Comparison of ENCODE assay signal across 8 mouse cellular contexts in genomic region chr4:117002543-117003521, GRCm38 (mm10). TPM values are rescaled to one million over a fixed set of nuclear protein-coding genes. Genes with fewer than 3 reads are reported as not detected.
DNase-seq lines count a peak whose midpoint lies in the region; ATAC-seq lines count a peak whose summit lies in the region.

No protein-coding gene starts in this region.

- ATAC-seq in hindbrain, embryonic 11.5 days (ENCODE audit: low FRiP score): 0 out of 2 replicates have a peak, but pooled peaks have one; percentile 25
- no peak for ATAC-seq in activated CD4-positive, CD25-positive, alpha-beta regulatory T cell, adult 4 months

- H3K9me3 ChIP-seq in hindbrain, embryonic 11.5 days (ENCODE audit: control insufficient read depth, low read length): no peaks in the 10 kb centered on the region

- WGBS in hindbrain, embryonic 11.5 days: 57% methylated on average over 38 of the region's 38 CpGs

- no peak overlapping the region for H3K27ac ChIP-seq in hindbrain, embryonic 11.5 days (ENCODE audit: low read depth, low read length)

- H3K27me3 ChIP-seq in hindbrain, embryonic 11.5 days (ENCODE audit: control insufficient read depth, insufficient read depth, low read length): no peaks in the 10 kb centered on the region

- no peaks in the 10 kb centered on the region for H3K4me1 ChIP-seq in hindbrain, embryonic 11.5 days (replicated peaks; ENCODE audit: control insufficient read depth, insufficient read depth, low read length)

- peak; percentile 88 for DNase-seq in NIH3T3 (ENCODE audit: low read depth)
- peak; percentile 59 for DNase-seq in c-Kit-positive CD71-positive TER-119-negative erythroid progenitor cells, embryonic 14.5 days (ENCODE audit: low read depth)
- peak; percentile 33 for DNase-seq in fibroblast of lung, adult 2 months (ENCODE audit: low read depth)
- DNase-seq in hindbrain, embryonic 11.5 days (ENCODE audit: low spot score): peak; percentile 82
- DNase-seq in layer of hippocampus, adult 18-20 months (ENCODE audit: low spot score in 2 of 2): peak; percentile 35 to 82
- DNase-seq in lung, postnatal 10 days: peak; percentile 81
- DNase-seq in ovary, postnatal 36 days (ENCODE audit: low spot score): peak; percentile 33

- no peak overlapping the region for H3K9ac ChIP-seq in hindbrain, embryonic 11.5 days (ENCODE audit: low read depth, low read length)

- no peak overlapping the region for H3K4me3 ChIP-seq in hindbrain, embryonic 11.5 days (ENCODE audit: low read depth, low read length)

- no peak overlapping the region for H3K4me2 ChIP-seq in hindbrain, embryonic 11.5 days (replicated peaks; ENCODE audit: low read depth, low read length)

- no peaks in the 10 kb centered on the region for H3K36me3 ChIP-seq in hindbrain, embryonic 11.5 days (ENCODE audit: control insufficient read depth, insufficient read depth, low read length)

RNA-seq across cellular contexts. Expression of gene Hectd3, which starts 7.7 kb away (rescaled TPM):
- 7.8 and 12.6 TPM in 2 replicates for polyA plus RNA-seq in hindbrain, embryonic 11.5 days (2014; fragmentation: Nextera tagmentation; extraction: Ambion mirVana)
- 10 to 100 TPM; 43.7 to 45.4 TPM for total RNA-seq in layer of hippocampus, adult 18-20 months (2021)
- 1 to 10 TPM; 6.5 to 7.2 TPM for polyA plus RNA-seq in activated CD4-positive, CD25-positive, alpha-beta regulatory T cell, adult 4 months (2017; shearing (Covaris generic))

RNA-seq across cellular contexts. Expression of gene Urod, which starts 8.6 kb away (rescaled TPM):
- 97.3 and 110 TPM in 2 replicates for polyA plus RNA-seq in hindbrain, embryonic 11.5 days (2014; fragmentation: Nextera tagmentation; extraction: Ambion mirVana)
- total RNA-seq in layer of hippocampus, adult 18-20 months (2021): 10 to 100 TPM; 61.9 to 69.4 TPM
- polyA plus RNA-seq in activated CD4-positive, CD25-positive, alpha-beta regulatory T cell, adult 4 months (2017; shearing (Covaris generic)): 10 to 100 TPM; 72.8 to 88.2 TPM

RNA-seq across cellular contexts. Expression of gene Eif2b3, which starts 16.4 kb away (rescaled TPM):
- polyA plus RNA-seq in hindbrain, embryonic 11.5 days (2014; fragmentation: Nextera tagmentation; extraction: Ambion mirVana): 51.9 and 53.0 TPM in 2 replicates
- 10 to 100 TPM; 15.8 to 17.8 TPM for total RNA-seq in layer of hippocampus, adult 18-20 months (2021)
- polyA plus RNA-seq in activated CD4-positive, CD25-positive, alpha-beta regulatory T cell, adult 4 months (2017; shearing (Covaris generic)): 10 to 100 TPM; 28.4 to 29.5 TPM

Comparison
In these comparisons a context has a peak if more than half of its experiments do, and no peak if none do; other contexts are left out.
1. DNase-seq: peak in every context shown above with its lines; median percentile 88 in NIH3T3; 82 in hindbrain, embryonic 11.5 days; 81 in lung, postnatal 10 days; 59 in c-Kit-positive CD71-positive TER-119-negative erythroid progenitor cells, embryonic 14.5 days; 58 in layer of hippocampus, adult 18-20 months; 33 in fibroblast of lung, adult 2 months; 33 in ovary, postnatal 36 days.